Mouse (Mus musculus) WW6 (cell line): ENCODE measurements around the gene Coro2a.
"Not testable (repeated sequence)": the region's sequence is repeated elsewhere in the genome, so short reads cannot be mapped to it uniquely, and the experiment has no call there.

ENCODE experiments used
- DNase-seq: peaks from one replicate; pipeline ENCODE4 v3.0.0-alpha.2; 2013; ENCODE audit warnings: low read depth, low spot score

Coro2a gene

DNA sequence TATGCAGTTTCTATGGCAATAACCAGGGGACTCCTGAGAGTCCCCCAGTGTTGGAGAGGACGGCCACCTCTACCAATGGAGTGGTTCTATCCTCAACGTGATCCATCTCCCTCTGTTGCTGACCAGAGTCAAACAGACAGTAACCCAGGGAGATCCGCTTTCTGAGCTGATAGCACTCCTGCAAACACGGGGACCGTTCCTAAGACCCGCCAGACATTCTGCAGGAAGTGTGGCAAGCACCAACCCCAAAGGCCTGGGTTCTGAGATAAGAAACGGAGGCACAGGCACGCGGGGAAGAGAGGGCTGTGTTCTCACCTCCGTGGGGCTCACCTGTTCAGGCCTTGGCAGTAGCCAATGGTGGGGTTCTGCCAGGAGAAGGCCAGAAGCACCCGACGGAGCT, 11.6 kb upstream of the Coro2a start:
- no peak for DNase-seq

DNA sequence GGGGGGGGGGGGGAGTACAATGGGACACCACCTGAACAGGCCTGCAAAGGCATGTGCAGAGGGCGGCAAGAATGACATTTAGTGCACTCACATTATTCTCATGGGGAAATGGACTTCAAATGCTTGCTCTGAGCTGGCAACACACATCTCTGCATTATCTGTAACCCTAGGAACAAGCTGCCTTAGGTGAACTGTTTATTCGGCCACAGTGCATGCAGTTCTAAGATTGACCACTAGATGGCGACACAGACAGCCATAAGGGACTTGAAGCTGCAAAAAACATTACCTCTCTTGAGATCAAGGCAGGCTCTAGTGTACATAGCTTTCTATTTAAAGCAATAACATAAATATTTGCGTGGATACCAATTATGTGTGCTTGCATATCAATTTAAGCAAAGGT, 9.2 kb upstream of the Coro2a start:
- no peak for DNase-seq

DNA sequence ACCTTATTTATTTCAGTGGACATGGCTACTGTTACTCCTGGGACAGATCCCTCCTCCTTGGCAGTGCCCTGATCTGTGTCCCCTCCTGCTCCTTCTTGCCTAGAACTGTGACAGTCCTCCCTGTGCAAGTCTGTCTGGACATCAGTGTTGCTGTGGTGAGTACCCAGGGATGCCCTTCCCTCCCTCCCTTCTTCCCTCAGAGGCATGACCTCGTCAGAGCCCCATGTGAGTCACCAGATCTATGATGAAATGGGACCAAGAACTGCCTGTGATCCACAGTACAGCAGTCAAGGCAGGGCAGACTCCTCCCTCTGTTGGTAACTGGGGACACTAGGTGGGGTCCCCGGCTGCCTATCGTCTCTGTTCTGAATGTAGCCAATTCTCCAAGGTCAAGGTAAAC, 5.6 kb upstream of the Coro2a start:
- no peak for DNase-seq

DNA sequence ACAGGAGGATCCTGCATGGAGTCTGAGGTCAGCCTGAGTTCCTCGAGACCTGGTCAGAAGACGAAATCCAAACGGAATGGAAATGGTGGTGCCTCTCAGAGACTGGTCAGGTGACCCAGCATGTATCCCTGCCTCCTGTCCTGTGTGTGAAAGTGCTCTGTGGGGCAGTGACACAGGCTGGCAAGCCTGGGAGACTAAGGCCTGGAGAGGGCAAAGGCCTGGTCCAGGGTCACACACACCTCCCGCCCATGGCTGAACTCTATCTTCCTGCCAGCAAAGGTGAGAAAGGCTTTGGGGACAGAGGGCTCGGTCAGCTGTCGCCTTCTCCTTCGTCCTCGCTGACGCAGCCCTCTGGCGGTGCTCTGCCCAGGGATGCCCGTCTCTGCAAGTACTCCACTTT, 3.4 kb upstream of the Coro2a start:
- no peak for DNase-seq

DNA sequence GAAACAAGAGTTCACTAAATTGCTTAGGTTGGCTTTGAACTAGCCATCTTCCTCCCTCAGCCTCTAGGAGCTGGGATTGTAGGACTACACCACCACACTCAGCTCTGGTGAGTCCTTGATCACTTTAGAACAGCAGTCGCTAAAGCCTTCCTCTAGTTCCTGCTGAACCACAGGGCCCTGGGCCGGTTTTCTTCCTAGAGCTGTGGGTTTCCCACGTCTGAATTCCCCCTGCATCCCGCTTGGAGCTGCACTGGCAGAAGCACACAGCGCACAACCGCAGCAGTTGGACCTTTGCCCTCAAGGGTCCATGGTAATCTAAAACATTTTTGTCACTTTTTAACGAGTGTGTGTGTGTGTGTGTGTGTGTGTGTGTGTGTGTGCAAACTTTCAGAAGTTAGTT, 702 bp upstream of the Coro2a start:
- no peak for DNase-seq

DNA sequence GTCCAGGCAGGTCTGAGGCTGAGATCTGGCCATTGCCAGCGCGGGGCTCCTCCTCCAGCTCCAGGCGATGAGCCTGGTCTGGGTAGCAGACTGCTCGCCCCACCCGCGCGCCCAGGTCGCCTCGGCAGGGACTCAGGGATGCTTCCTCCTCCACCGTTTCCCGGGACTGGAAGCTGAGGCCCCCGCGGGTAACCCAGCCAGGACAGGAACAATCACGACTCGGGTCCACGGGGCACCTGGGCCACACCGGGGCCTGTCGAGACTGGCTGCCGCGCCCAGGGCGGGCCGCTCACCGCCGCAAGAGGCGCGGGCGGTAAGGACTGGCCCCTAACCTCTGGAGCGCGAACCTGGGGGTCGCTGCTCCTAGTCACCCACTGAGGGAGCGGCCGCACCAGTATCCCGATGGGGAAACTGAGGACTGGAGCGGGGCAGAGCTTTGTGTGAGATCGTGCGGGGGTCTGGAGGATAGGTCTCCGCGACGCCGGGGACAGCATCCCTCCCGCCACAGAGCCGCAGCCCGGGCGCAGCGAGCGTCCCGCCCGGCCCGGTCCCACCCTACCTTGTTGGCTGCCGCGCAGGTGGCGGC, 651 bp downstream of the Coro2a start:
- no peak for DNase-seq

DNA sequence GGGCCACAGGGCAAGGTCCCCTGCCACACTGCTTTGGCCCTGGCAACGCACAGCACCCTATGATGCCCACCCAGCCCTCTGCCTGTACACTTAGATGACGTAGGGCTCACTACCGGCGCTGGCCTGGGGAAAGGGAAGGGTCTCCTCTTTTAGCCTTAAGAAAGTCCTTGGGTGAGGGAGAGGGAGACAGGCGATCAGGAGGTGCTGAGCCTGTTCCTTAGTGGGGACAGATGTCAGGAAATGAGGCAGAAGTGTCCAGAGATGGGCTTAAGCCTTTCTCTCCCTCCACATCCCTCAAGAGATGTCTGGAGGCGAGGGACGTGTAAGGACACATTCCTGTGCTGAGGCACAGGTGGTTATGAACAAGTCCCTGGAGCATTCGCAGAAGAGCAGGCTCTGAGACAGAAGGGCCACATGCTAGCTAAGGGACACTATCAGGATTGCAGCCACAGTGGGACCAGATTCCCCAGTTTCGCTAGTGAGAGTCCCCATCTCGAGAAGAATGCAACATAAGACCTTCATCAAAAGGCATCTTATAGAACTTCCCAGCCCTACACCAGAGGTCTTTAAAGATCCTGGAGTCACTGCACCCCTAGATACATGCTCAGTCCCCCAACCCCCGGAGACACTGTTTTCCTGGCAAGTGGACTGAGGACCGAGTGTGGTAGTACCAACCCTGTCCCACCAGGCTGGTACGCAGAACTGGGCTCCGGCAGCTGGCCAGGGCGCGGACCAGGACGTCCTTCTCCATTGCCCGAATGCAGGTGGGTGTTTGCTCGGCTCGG, 1.3 kb downstream of the Coro2a start:
- no peak for DNase-seq

DNA sequence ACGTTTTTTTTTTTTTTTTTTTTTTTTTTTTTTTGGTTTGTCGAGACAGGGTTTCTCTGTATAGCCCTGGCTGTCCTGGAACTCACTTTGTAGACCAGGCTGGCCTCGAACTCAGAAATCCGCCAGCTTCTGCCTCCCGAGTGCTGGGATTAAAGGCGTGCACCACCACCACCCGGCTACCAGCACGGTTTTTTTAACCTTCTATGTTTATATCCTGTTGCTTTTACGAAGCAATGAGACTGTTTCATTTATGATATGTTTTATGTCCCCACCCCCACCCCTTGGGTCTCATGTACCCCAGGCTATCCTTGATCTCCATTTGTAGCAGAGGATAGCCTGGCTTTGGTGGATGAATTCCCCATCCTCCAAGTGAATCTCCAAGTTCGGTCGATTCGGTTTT, 2.4 kb downstream of the Coro2a start:
- not testable (repeated sequence) for DNase-seq

DNA sequence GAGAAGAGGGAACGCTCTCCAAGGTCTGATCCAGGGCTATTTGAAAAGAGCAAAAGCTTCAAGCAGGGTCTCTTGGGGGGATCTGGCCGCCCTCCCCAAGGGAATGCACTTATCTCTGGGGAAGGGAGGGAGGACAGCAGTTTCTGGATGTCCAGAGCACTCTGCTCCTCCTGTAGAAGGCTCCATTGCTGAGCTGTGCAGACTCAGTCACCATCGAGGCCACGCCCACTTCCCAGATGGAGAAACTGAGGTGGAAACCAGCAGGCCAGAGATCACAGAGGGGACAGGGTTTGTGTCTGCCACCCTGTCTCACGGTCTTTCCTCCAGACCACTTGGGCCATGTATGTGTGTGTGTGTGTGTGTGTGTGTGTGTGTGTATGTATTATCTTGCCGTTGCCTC, 3.0 kb downstream of the Coro2a start:
- no peak for DNase-seq

DNA sequence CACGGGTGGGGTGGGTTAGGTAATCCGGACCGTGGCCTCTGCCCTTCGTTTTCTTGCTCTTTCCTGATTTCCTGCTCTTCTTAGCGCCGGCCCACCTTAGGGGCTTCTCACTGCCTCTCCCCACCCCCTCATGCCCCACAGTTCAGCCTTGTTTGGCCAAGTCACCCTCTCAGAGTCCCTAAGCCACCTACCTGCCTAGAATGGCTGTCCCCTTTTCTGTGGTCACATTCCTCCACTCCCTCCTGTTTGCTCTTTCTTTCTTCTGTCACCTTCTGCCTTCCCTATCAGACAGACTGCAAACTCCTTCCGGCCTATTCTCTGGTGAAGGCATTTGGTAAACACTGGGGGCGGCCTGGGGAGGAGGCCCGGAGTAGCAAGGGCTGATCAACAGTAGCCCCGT, 3.9 kb downstream of the Coro2a start:
- no peak for DNase-seq

DNA sequence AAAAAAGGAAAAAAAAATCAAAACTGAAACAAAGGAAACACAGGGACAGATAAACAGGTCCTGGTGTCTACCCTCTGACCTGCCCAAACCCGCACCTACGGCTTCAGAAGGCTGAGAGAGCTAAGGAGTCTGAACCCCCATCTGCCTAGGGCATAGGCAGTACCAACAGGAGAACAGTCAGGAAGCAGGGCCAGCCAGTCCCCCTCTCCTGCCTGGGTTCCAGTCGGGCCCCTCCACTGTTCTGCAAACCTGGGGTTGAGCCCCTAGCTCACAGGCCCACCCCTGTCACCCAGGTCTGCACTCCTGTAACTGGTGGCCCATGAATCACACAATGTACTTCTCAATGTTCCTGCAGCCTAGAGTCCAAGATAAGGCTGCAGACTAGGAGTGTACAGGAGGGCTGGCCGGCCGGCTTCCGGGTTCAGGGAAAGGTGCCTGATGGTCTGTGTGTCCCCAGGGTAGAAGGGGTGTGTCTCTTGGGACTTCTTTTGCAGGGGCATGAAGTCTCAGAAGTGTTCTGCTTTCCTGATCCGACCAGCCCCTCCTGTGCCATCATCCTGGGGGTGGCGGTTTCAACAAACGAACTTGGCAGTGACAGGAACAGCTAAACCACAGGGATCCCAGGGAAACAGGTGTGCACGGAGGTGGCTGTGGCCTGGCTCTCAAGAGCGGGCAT, 4.6 kb downstream of the Coro2a start:
- DNase-seq = no peak

DNA sequence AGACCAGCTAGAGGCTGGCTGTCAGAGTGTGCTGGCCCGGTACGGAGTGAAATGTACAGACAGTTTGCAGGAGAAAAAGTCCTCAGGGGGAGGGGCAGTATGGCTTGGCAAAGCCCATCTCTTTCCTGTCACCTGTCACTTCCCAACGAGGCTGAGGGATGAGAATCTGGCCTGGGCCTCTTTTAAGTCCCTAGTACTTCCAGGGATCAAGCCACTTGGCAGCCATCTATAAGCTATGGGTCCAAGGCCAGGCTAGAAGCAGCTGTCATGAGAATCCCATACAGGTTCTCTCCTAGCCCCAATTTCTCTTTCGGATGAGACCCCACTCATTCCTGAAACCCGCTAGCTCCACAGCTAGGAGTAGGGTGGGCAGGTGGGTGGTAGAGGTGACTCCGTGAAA, 5.6 kb downstream of the Coro2a start:
- no peak for DNase-seq

DNA sequence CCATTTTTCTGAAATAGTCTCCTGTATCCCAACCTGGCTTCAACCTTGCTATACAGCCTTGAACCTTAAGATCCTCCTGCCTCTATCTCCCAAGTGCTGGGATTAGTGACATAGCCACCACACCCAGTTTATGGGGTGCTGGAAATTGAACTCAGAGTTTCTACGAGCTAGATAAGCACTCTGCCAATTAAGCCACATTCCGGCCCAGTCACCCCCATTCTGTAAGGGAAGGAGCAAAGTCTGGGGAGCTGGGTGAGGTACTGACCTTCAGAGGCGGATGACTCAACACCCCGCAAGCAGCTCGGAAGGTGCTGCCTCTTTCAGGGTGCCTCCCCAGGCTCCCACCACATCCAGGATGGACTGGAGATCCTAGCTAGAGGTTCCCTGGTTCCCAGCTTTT, 7.9 kb downstream of the Coro2a start:
- DNase-seq = no peak

DNA sequence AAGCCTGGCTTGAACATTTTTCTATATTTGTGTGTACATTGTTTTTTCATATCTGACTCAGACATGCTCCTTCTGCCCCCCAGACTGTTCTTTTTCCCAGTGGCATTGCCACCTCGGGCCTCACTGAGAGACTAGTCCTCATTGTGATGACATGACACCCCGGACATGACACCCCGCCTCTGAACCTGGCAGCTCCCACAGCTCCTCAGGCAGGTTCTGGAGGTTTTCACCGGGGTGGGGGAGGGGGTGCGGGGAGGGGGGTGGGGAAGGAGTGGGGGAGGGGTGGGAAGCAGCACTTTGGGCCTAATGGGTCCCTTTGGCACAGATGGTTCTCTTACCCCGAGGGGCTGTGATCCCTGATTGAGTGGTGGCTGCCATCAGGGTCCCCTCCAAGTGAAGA, 8.5 kb downstream of the Coro2a start:
- DNase-seq = no peak

DNA sequence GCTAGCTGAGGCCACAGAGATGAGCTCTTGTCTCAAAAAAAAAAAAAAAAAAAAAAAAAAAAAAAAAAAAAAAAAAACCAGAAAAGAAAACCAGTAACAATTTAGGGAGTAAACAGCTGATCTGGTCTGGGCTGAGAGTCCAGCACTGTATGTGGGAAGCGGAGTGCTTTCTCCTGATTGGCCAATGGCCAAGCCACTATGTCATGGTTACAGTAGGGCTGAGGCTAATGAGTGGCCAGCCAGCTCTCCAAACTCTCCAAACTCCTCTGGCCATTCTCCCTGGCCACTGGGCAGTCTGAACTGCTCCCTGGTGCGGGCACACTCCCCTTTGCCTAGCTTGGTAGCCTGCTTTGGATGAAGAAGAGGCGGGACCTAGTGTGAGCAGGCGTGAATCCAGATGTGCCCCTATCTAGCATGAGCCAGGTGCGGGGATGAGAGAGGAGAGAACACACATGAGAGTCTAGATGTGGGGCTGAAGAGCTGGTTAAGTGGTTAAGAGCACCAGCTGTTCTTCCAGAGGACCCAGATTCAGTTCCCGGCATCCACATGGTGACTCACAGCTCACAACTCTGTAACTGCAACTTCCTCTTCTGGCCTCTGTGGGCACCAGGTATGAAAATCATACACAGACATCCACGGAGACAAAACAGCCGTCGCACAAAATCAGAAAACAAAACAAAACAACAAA, 10.0 kb downstream of the Coro2a start:
- no peak for DNase-seq

DNA sequence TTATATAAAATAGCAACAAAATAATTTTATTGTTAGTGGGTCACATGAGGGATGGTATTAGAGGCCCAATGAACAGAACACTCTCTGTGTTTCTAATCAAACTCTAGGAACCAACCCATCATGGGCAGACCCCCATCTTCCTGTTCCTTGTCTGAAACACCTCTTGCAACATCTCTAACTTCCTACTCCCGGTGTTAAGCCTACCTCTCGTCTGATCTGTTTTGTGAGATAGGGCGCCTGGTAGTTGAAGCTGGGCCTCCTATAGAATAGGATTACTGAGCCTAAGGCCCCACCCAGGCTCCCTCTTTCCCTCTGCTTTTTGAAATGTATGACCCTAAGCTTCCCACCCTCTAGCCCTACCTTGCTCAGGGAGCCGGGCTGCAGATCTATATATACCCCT, 11.2 kb downstream of the Coro2a start:
- no peak for DNase-seq

DNA sequence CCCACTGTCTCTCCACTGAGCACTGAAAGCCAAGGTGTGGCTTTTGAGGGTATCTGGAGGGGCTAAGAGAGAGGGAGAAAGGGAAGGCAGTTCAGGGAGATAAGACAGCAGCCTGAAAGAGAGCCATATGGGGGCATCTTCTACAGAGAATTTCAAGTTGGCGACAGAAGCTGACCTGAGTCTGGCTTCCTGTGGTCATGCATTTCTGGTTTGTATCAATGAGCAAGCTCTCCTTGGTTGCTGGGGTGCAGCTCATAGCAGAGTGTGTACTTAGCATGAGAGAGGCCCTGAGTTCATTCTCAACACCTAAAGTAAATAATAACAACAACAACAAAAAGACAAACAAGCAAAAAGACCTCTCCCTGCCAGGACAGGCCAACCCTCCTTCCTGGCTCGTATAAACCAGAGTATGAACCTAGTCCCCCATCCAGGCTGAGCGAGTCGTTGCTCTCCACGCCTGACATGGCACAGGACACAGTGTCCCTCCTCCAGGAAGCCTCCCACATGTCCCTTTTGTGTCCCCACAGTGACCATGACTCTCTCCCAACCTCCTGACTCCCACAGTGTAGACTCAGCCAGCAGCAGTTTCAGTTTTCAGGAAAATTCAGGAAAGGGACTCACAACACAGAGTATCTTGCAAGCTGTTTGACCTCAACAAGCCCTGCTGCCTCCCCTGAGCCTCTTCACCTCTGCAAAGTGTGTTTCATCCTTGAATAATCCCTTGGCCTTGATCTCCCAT, 11.9 kb downstream of the Coro2a start:
- DNase-seq = no peak

DNA sequence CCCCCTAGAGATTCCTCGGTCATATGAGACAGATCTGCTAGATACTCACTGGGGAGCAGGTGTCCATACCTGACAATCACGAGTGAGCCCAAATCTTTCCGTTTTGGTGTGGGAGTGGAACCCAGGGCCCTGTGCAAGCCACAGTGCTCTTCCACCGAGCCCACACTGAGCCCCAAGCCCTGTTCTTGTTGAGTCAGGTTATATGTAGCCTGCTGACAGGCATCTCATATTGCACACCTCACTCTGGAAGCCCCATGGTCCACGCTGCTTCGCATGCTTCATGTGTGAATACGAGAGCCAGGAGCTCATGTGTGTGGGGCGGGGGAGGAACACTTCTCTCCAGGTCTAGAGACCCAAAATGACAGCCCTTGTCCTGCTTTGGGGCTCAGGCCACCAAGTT, 12.9 kb downstream of the Coro2a start:
- no peak for DNase-seq

DNA sequence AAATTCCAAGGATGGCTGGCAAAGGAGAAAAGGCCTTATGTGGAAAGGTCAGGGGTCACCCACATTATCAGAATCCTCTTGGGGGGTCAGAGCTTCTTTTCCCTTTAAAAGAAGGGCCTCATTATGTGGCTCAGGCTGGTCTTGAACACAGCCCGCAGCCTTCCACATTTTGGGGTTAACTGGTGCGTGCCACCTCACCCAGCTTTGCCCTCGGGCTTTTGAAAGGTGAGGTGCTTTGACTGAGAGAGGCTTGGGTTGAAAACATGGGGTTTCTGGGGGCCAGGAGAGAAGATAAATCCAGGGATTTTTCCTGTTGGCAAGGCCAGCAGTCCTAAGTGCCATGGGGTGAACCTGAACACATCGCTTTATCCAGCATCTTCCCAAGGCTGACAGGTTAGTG, 15.5 kb downstream of the Coro2a start:
- DNase-seq = no peak

DNA sequence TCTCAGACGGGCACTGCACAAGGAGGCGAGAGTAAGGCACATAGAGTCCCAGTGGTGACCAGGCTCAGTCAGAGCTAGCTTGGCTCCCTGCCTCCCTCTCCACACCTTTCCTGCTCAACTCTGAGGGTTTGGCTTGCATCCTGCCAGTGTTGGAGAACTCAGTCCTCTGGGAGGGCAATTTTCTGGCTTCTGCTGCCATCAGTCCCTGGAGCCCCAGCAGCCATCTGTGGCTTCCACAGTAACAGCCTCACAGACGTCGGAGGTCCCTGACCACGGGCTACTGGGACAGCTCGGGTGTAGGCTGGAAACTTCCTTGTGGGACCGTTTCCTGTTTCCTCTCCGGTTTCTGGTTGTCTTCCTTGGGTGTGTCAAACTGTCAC, 16.2 kb downstream of the Coro2a start:
- no peak for DNase-seq

DNA sequence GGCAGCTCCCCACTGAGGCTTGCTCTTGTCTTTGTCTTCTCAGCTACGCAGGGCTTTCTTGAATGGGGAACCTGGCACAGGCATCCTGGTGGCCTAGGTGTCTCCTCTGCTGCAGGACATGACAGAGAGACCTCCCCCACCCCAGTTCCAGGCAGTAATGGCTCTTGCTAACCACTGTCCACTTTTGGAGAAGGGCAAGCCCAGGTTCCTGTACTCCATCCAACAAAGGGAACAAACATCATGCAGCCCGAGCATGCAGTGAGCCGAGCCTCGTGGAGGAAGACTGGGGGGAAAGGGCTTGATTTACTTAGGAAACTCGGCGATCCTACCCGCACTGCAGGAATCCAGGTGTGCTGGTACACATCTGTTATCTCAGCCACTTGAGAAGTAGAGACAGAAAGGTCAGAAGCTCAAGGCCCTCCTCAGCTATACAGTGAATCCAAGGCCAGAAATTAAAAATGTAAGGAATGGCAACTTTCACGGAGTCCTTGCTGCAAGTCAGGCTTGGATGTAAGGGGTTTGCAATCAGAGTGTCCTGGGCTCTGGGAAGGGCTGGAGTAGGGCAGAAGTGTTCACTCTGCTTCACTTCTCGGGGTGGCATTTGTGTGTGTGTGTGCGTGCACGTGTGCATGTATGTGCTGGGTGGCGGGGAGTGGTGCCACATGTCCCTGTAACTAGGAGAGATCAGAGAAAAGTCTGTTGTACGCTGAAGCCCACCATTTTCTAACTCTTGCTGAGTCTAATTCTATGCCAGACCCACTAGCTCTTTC, 16.8 kb downstream of the Coro2a start:
- DNase-seq = no peak
